Mouse (Mus musculus): ENCODE measurements around the gene Dlgap4.

Gene Dlgap4

GRCm38 (mm10) chr2:156717320-156718281, 104.1 kb downstream of the Dlgap4 start:
- no peak for DNase-seq (ENCODE audit: low spot score)

- DNase-seq (ENCODE audit: low spot score): no peak
These were observed 105.3 kb downstream of the Dlgap4 start for GRCm38 (mm10) chr2:156718793-156719192.

- no peak for DNase-seq (ENCODE audit: low spot score)
These were observed 106.2 kb downstream of the Dlgap4 start for GRCm38 (mm10) chr2:156719549-156720312.

GRCm38 (mm10) chr2:156720313-156720674, 106.8 kb downstream of the Dlgap4 start:
- DNase-seq (ENCODE audit: low spot score): peak; percentile 77

- peak; percentile 92 for DNase-seq (ENCODE audit: low spot score)
These were observed 107.4 kb downstream of the Dlgap4 start for GRCm38 (mm10) chr2:156720675-156721553.

- no peak for DNase-seq (ENCODE audit: low spot score)
These were observed 108.1 kb downstream of the Dlgap4 start for GRCm38 (mm10) chr2:156721554-156722070.

- no peak for DNase-seq (ENCODE audit: low spot score)
These were observed 108.6 kb downstream of the Dlgap4 start for GRCm38 (mm10) chr2:156722071-156722575.

GRCm38 (mm10) chr2:156722752-156723151, 109.2 kb downstream of the Dlgap4 start:
- no peak for DNase-seq (ENCODE audit: low spot score)

- DNase-seq (ENCODE audit: low spot score): no peak
These were observed 110.5 kb downstream of the Dlgap4 start for GRCm38 (mm10) chr2:156723899-156724523.

- no peak for DNase-seq (ENCODE audit: low spot score)
These were observed 111.4 kb downstream of the Dlgap4 start for GRCm38 (mm10) chr2:156724871-156725270.

- no peak for DNase-seq (ENCODE audit: low spot score)
These were observed 112.8 kb downstream of the Dlgap4 start for GRCm38 (mm10) chr2:156726344-156726743.

GRCm38 (mm10) chr2:156726878-156727277, 113.4 kb downstream of the Dlgap4 start:
- no peak for DNase-seq (ENCODE audit: low spot score)

GRCm38 (mm10) chr2:156729537-156730469, 116.3 kb downstream of the Dlgap4 start:
- no peak for DNase-seq (ENCODE audit: low spot score)

GRCm38 (mm10) chr2:156730501-156730921, 117.0 kb downstream of the Dlgap4 start:
- no peak for DNase-seq (ENCODE audit: low spot score)

GRCm38 (mm10) chr2:156731592-156731991, 118.1 kb downstream of the Dlgap4 start:
- no peak for DNase-seq (ENCODE audit: low spot score)

- peak; percentile 58 for DNase-seq (ENCODE audit: low spot score)
These were observed 118.6 kb downstream of the Dlgap4 start for GRCm38 (mm10) chr2:156732109-156732508.

GRCm38 (mm10) chr2:156735761-156736335, 122.3 kb downstream of the Dlgap4 start:
- no peak for DNase-seq (ENCODE audit: low spot score)

- DNase-seq (ENCODE audit: low spot score): peak; percentile 67
These were observed 123.3 kb downstream of the Dlgap4 start for GRCm38 (mm10) chr2:156736846-156737245.

GRCm38 (mm10) chr2:156737976-156738375, 124.5 kb downstream of the Dlgap4 start:
- peak; percentile 80 for DNase-seq (ENCODE audit: low spot score)

Data from testis, postnatal 14 days (tissue).